Mouse (Mus musculus): ENCODE measurements around the gene Cnnm3. TPM values are rescaled to one million over a fixed set of nuclear protein-coding genes. Genes with fewer than 3 reads are reported as not detected.

The Cnnm3 gene
- polyA plus RNA-seq, 1 experiment from 2014 or later = 3.5 TPM

Small RNAs within 50 kb of the gene (microRNA-seq; reads per million reads assigned to microRNA genes)
- gene Gm47280 = not detected

Other genes with a start within 250 kb of the Cnnm3 start
- 18.4 TPM in 2 replicates for gene Neurl3, start 237.2 kb upstream of the Cnnm3 start, polyA plus RNA-seq (2015; fragmentation: Nextera tagmentation; extraction: Ambion mirVana)
- gene Arid5a, start 204.1 kb upstream of the Cnnm3 start, polyA plus RNA-seq (2015; fragmentation: Nextera tagmentation; extraction: Ambion mirVana) = 6.5 and 7.9 TPM in 2 replicates
- gene Kansl3, start 142.7 kb upstream of the Cnnm3 start, polyA plus RNA-seq (2015; fragmentation: Nextera tagmentation; extraction: Ambion mirVana) = 49.8 and 55.7 TPM in 2 replicates
- gene Fer1l5, start 139.6 kb upstream of the Cnnm3 start, polyA plus RNA-seq (2015; fragmentation: Nextera tagmentation; extraction: Ambion mirVana) = 1.3 and 1.7 TPM in 2 replicates
- 54.0 and 61.4 TPM in 2 replicates for gene Lman2l, start 66.6 kb upstream of the Cnnm3 start, polyA plus RNA-seq (2015; fragmentation: Nextera tagmentation; extraction: Ambion mirVana)
- 13.8 and 13.9 TPM in 2 replicates for gene Cnnm4, start 40.2 kb upstream of the Cnnm3 start, polyA plus RNA-seq (2015; fragmentation: Nextera tagmentation; extraction: Ambion mirVana)
- 15.2 and 21.7 TPM in 2 replicates for gene Ankrd23, start 25.0 kb downstream of the Cnnm3 start, polyA plus RNA-seq (2015; fragmentation: Nextera tagmentation; extraction: Ambion mirVana)
- 0.30 and 1.5 TPM in 2 replicates for gene Gm42417, start 27.6 kb downstream of the Cnnm3 start, polyA plus RNA-seq (2015; fragmentation: Nextera tagmentation; extraction: Ambion mirVana)
- gene Ankrd39, start 35.6 kb downstream of the Cnnm3 start, polyA plus RNA-seq (2015; fragmentation: Nextera tagmentation; extraction: Ambion mirVana) = 29.2 and 30.0 TPM in 2 replicates
- gene Sema4c, start 46.5 kb downstream of the Cnnm3 start, polyA plus RNA-seq (2015; fragmentation: Nextera tagmentation; extraction: Ambion mirVana) = 21.4 and 21.9 TPM in 2 replicates
- gene Fam178b, start 171.3 kb downstream of the Cnnm3 start, polyA plus RNA-seq (2015; fragmentation: Nextera tagmentation; extraction: Ambion mirVana) = 1.2 and 1.8 TPM in 2 replicates
- gene Cox5b, start 179.6 kb downstream of the Cnnm3 start, polyA plus RNA-seq (2015; fragmentation: Nextera tagmentation; extraction: Ambion mirVana) = 681 and 722 TPM in 2 replicates
- 0.26 TPM in 1 of 2 replicates, not detected in the other for gene 4933424G06Rik, start 198.3 kb downstream of the Cnnm3 start, polyA plus RNA-seq (2015; fragmentation: Nextera tagmentation; extraction: Ambion mirVana)
- gene Actr1b, start 202.6 kb downstream of the Cnnm3 start, polyA plus RNA-seq (2015; fragmentation: Nextera tagmentation; extraction: Ambion mirVana) = 118 and 123 TPM in 2 replicates
- 0.28 and 0.54 TPM in 2 replicates for gene Zap70, start 249.9 kb downstream of the Cnnm3 start, polyA plus RNA-seq (2015; fragmentation: Nextera tagmentation; extraction: Ambion mirVana)

All from kidney, embryonic 16.5 days (tissue).